Mouse (Mus musculus) liver (tissue): Measurements from ENCODE around the gene Ctsw.

Experiments used
- DNase-seq: peaks from one replicate; pipeline ENCODE4 v3.0.0-alpha.2; 2020; ENCODE audit warnings: mixed read lengths

Gene Ctsw

GRCm38 (mm10) chr19:5429806-5430205 lies 38.5 kb downstream of the Ctsw start:
- DNase-seq, result no peak

DNA sequence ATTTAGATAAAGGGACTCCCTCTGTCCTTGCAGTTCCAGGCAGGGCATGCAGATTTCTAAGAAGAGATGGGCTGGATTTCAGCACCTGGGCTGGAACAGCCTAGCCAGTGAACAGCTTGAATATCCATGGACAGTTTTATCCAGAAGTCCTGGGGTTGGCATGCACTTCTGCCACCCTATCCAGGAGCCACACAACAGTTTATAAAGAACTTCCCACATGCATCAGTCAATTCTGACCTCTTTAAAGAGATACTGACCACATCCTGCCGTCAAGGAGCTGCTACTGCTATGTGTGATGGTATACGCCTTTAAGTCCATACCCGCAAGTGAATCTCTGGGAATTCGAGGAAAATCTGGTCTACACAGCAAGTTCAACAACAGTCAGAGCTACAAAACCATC lies 39.1 kb downstream of the Ctsw start:
- DNase-seq, result no peak

DNA sequence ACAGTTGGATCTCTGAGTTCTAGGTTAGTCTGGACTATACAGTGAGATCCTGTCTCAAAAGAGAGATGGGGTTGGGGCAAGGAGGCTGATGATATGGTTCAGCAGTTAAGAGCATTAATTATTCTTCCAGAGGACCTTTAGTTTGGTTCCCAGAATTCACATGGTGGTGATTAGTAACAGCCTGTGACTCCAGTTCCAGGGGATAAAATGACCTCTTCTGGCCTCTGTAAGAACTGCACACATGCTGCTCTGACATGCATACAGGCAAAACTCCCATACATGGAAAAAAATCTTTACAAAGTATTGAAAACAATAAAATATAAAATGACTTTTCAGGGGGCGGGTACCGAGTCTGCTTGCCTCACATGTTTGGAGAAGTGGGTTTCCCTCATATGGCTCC lies 40.2 kb downstream of the Ctsw start:
- DNase-seq, result no peak

DNA sequence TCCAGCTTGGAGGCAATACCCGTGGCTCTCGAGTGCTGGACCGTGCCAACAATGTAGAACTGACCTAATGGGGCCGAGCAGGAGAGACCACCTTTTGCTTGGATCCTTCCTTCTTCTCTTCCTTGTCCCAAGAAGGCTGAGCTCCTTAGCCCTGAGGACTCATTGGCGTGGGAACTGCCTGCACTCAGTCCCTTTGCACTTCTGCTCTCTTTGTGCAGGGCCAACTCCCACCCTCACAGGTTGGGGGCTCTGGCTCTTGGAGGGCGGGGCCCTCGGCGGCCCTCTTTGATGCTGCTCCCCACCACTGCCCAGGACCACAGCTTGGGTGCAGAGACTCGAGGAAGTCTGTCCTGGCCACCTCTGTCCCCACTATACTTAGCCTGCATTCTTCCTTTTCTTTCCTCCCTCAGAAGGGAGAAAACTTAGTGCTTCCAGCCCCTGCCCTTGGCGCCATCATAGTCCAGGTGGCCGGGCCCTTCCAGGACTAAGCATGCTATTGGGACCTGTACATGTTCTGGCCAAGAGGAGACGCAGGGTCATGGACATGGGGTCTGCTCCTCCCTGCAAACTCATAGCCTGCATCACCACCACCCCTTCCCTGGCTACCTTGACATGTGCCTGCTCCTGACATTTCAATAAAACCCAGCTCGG lies 41.5 kb downstream of the Ctsw start:
- no peak for DNase-seq

GRCm38 (mm10) chr19:5425906-5426565 lies 42.3 kb downstream of the Ctsw start:
- no peak for DNase-seq

DNA sequence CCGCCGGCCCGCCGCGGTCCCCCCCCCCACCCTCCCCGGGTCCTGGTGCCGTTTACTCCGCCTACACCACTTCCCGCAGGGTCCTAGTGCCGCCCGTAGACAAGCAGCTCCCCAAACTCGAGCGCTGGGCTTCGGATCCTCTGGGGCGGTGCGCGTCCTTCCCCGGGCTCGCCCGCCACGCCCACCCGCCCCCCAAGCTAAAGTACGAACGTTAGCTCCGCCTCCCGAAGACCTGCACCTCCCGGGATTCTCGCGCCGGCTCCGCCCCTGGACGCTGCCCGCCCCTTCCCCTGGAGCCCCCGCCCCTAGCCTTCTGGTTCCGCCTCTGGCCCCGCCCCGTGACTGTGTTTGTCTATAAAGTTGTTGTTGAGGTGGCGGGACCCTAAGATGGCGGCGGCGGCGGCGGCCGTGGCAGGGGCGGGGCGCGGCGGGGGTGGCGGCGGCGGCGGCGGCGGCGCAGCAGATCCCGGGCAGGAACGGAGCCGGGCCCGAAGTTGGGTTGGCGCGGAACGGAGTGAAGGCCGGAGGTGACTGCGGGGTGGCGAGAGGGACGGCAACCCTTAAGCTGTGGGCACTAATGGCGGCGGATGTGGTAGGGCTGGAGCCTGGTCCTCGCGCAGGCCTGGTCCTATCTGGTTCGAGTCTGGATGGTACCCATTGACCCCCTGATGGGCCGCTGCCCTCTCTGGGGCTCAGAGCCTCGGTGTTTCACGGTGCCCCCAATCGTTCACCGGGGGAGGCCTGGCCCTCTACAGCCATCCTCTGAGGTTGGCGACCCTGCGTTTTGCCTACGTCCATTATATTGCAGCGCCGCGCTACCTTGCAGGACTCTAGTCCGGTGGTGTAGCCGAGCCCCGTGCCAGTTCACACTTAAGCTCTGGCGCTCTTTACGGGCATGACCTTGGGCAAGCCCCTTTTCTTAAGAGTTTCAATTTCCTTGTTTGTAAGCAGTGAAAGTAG lies 43.2 kb downstream of the Ctsw start, which contains the start of the genes Drap1 and AI837181:
TSS of gene Drap1 (minus strand) at position 198 of the 960 bp plus-strand sequence.
TSS of gene AI837181 (plus strand) at position 363 of the 960 bp plus-strand sequence.
- DNase-seq, result peak; percentile 99

- DNase-seq, result peak; percentile 76
Observed at GRCm38 (mm10) chr19:5424092-5424781, 44.1 kb downstream of the Ctsw start.

GRCm38 (mm10) chr19:5423561-5423960 lies 44.7 kb downstream of the Ctsw start:
- no peak for DNase-seq

- no peak for DNase-seq
Observed at GRCm38 (mm10) chr19:5422895-5423443, 45.3 kb downstream of the Ctsw start.

GRCm38 (mm10) chr19:5422267-5422666 lies 46.0 kb downstream of the Ctsw start:
- DNase-seq, result no peak

- no peak for DNase-seq
Observed at GRCm38 (mm10) chr19:5421784-5422183, 46.5 kb downstream of the Ctsw start.

DNA sequence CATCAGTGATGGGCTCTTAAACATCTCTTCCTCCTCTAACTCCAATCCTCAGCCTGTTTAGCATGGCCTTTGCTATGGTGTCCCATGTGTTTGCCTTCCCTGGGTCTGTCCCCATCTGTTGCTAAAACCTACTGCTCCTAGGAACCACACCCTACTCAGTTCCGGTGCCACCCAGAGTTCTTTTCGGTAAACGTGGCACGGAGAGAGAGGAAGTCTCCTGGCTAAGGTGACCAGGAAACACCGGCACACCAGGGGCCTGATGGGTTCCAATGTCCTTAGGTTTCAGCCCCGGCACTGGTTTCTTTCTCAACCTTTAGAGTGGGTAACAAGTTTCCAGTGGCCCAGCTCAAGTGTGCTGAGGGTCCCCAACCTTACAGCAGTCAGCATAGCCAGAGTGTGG lies 47.7 kb downstream of the Ctsw start:
- DNase-seq, result no peak

GRCm38 (mm10) chr19:5419630-5420029 lies 48.7 kb downstream of the Ctsw start:
- no peak for DNase-seq

DNA sequence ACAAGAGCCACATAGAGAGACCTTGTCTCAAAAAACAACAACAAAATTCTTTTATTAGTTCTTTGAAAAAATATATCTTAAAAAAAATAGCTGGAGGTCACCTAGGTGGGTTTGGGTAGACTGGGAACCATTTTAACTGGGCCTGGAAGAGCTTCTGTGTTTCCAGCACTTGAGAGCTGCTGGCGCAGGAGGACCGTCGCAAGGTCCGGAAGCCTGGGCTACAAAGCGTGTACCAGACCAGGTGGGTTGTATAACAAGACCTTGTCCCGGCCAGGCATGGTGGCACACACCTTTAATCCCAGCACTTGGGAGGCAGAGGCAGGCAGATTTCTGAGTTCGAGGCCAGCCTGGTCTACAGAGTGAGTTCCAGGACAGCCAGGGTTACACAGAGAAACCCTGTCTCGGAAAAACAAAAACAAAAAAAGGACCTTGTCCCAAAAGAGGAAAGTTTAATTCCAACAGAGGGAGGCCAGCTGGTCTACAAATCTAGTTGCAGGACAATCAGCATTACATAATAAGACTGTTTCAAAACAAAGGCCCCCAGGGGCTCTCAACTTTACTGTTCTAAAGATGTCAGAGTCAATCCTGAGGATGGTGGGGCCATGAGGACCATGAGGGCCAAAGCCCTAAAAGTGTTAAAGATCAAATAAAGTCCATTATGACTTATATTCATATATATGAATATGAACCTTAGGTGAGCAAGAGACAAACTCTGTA lies 49.4 kb downstream of the Ctsw start:
- DNase-seq, result no peak
